Mouse (Mus musculus) stomach, postnatal 0 days (tissue): ENCODE results near the gene Ptprn. TPM values are rescaled to one million over a fixed set of nuclear protein-coding genes. Genes with fewer than 3 reads are reported as not detected.
A peak's percentile ranks its signal among the peaks of the same experiment; 100 is the strongest.
"Not testable (repeated sequence)": the region's sequence is repeated elsewhere in the genome, so short reads cannot be mapped to it uniquely, and the experiment has no call there.

Experiments used
- ATAC-seq: fragments of 200-750 bp; cut with Nextera tagmentation; 2 replicates; pipeline ENCODE4 v1.8.0; 2017; ENCODE audit not compliant: low FRiP score, low TSS enrichment
- DNase-seq: peaks from one replicate; pipeline ENCODE4 v3.0.0-alpha.2; 2016; ENCODE audit warnings: low spot score
- H3K27ac ChIP-seq: fragments of 300-500 bp; sonication (generic); replicated peaks from 2 replicates; pipeline ENCODE4 v1.5.1; 2014; ENCODE audit warnings: mild to moderate bottlenecking, control low read depth
- H3K27me3 ChIP-seq: fragments of 300-500 bp; sonication (generic); 2 replicates; pipeline ENCODE4 v1.6.1; 2014; ENCODE audit warnings: low read length; ENCODE audit not compliant: control insufficient read depth, insufficient read depth
- H3K36me3 ChIP-seq: fragments of 300-500 bp; sonication (generic); 2 replicates; pipeline ENCODE4 v1.6.1; 2014; ENCODE audit warnings: low read length, mixed read lengths; ENCODE audit not compliant: control insufficient read depth, insufficient read depth
- H3K4me1 ChIP-seq: fragments of 300-500 bp; sonication (generic); replicated peaks from 2 replicates; pipeline ENCODE4 v1.6.1; 2014; ENCODE audit warnings: antibody characterized with exemption; ENCODE audit not compliant: control insufficient read depth, insufficient read depth
- H3K4me2 ChIP-seq: fragments of 300-500 bp; sonication (generic); replicated peaks from 2 replicates; pipeline ENCODE4 v1.6.1; 2014; ENCODE audit warnings: low read depth, mild to moderate bottlenecking, control low read depth, moderate library complexity
- H3K4me3 ChIP-seq: fragments of 300-500 bp; sonication (generic); 2 replicates; pipeline ENCODE4 v1.5.1; 2014; ENCODE audit warnings: low read depth, low read length, control low read depth
- H3K9ac ChIP-seq: fragments of 300-500 bp; sonication (generic); 2 replicates; pipeline ENCODE4 v1.6.1; 2014; ENCODE audit warnings: mild to moderate bottlenecking, low read length, control low read depth, mixed read lengths
- H3K9me3 ChIP-seq: fragments of 300-500 bp; sonication (generic); 2 replicates; pipeline ENCODE4 v1.6.1; 2016; ENCODE audit warnings: low read length; ENCODE audit not compliant: control insufficient read depth
- CTCF ChIP-seq: IDR thresholded peaks from 2 replicates; pipeline ENCODE4 v1.5.1; 2016; ENCODE audit warnings: antibody characterized with exemption, low read depth, mild to moderate bottlenecking, moderate library complexity
- EP300 ChIP-seq: optimal IDR thresholded peaks from 2 replicates; pipeline ENCODE3; 2016; ENCODE audit warnings: antibody characterized with exemption
- WGBS: fragments of 180-500 bp; shearing (Covaris S2); extraction: QIAGEN DNeasy Blood & Tissue Kit; methylation state at CpG from one replicate; pipeline ENCODE4 v1.1.7; 2014; 5-methylcytosine and 5-hydroxymethylcytosine counted together
- polyA plus RNA-seq: library from polyadenylated mRNA; unstranded; fragments of >200 nt; fragmentation: Nextera tagmentation; extraction: Ambion mirVana; gene quantifications from 2 replicates; pipeline ENCODE4 v1.2.1, GENCODE M21; 2015

Gene Ptprn
- polyA plus RNA-seq, 1 experiment from 2014 or later = 2.5 TPM

DNA sequence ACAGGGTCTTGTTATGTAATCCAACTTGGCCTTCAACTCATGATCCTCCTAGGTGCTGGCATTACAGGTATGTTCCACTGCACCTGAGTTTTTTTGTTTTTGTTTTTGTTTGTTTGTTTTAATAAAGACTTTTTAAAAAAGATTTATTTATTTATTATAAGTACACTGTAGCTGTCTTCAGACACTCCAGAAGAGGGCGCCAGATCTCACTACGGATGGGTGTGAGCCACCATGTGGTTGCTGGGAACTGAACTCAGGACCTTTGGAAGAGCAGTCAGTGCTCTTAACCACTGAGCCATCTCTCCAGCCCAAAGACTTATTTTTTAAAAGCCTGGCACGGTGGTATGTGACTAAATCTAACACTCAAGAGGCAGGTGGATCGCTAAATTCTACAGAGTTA lies 31.8 kb downstream of the Ptprn start:
- H3K4me2 ChIP-seq, H3K36me3 ChIP-seq, H3K9ac ChIP-seq, H3K4me3 ChIP-seq, ATAC-seq, H3K9me3 ChIP-seq, H3K27ac ChIP-seq, H3K4me1 ChIP-seq, H3K27me3 ChIP-seq, DNase-seq: not testable (repeated sequence)
- peak; percentile 30 for TF ChIP-seq CTCF
- WGBS = 78% methylated on average over 4 of the region's 4 CpGs

DNA sequence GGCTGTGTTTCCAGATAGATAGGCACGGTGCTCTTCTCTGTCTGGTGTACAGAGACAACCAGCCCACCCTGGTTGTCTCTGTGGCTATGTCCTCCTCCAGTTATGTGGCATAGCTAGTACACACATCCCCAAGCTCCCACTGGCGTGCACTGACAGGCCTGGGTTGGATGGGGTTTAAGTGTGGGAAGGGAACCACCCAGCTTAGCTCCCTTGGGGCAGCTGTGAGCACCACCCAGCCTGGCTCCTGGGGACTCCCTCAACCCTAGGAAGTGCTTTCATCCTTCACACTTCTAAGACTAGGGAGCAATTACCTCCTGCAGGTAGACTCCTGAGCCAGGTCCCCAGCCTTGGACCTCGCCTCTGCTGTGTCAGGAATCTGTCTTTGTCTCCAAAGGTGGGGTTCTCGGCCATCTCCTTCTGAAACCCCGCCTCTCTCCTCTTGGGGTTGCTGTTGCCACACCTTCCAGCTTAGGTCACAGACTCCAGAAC lies 32.6 kb downstream of the Ptprn start, which contains the start of gene A630095N17Rik:
A630095N17Rik (minus strand) TSS at position 439 of the 489 bp plus-strand sequence.
- Histone ChIP-seq H3K9me3 (no peaks in the 10 kb centered on the region), H3K27me3 (no peaks in the 10 kb centered on the region), H3K9ac (no peak within 1 kb of the TSS), H3K4me3 (no peak within 1 kb of the TSS), H3K36me3 (no peaks in the 10 kb centered on the region), H3K4me2 (no peak within 1 kb of the TSS), H3K27ac (peak within 1 kb of the TSS; percentile 70), H3K4me1 (no peaks in the 10 kb centered on the region)
- no peak for ATAC-seq
- TF ChIP-seq EP300 (no peak), CTCF (no peak)
- DNase-seq = no peak
- WGBS = 60% methylated on average over 5 of the region's 5 CpGs

DNA sequence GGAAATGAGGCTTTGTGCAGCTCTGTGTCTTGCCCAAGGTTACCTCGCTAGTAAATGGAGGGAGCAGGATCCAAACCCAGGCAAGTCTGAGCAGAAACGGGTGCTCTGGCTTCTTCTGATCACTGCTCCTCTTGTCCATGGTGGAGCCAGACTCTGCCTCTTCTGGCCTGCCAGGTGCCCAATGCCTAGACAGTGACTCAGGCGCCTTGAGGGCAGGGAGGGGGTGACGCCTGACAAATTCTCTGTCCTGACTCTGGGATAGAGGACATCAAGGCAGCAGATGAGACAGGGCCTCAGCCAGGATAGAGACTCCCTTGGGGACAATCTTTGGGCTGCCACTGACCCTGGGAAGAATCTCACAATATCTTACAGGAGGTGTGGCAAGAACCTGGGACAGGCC lies 33.1 kb downstream of the Ptprn start:
- no peak overlapping the region for H3K4me3 ChIP-seq
- no peak overlapping the region for H3K4me2 ChIP-seq
- H3K9ac ChIP-seq = no peak overlapping the region
- no peaks in the 10 kb centered on the region for H3K4me1 ChIP-seq
- TF ChIP-seq CTCF (no peak), EP300 (no peak)
- ATAC-seq (no peak), DNase-seq (no peak)
- no peaks in the 10 kb centered on the region for H3K9me3 ChIP-seq
- peak overlapping the region; percentile 70 for H3K27ac ChIP-seq
- no peaks in the 10 kb centered on the region for H3K27me3 ChIP-seq
- WGBS = 74% methylated on average over 4 of the region's 4 CpGs
- no peaks in the 10 kb centered on the region for H3K36me3 ChIP-seq

DNA sequence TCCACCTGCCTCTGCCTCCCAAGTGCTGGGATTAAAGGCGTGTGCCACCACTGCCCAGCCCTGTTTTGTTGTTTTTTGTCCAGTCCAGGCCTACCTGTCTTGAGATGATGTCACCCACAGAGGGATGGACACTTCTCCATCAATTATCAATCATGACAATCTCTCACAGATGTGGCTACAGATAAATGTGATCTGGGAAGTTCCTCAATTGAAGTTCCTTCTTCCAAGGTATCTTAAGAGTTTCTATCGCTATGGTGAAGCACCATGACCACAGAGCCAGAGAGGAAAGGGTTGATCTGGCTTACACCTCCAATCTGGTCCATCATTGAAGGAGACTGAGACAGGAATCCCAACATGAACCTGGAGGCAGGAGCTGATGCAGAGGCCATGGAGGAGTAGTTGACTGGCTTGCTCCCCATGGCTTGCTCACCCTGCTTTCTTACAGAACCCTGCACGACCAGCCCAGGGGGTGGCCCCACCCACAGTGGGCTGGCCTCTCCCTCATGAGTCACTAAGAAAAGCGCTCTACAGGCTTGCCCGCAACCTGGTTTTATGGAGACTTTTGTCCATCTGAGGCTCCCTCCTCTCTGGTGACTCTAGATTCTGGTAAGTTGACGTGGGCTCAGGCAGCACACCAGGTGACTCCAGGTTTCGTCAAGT lies 33.8 kb downstream of the Ptprn start:
- Histone ChIP-seq H3K4me1 (no peaks in the 10 kb centered on the region), H3K4me2 (no peak overlapping the region), H3K9me3 (no peaks in the 10 kb centered on the region), H3K27me3 (no peaks in the 10 kb centered on the region), H3K4me3 (no peak overlapping the region), H3K9ac (no peak overlapping the region), H3K27ac (peak overlapping the region; percentile 70), H3K36me3 (no peaks in the 10 kb centered on the region)
- TF ChIP-seq CTCF (no peak), EP300 (no peak)
- peak; percentile 78 for ATAC-seq
- peak; percentile 66 for DNase-seq
- 63% methylated on average over 7 of the region's 7 CpGs for WGBS

DNA sequence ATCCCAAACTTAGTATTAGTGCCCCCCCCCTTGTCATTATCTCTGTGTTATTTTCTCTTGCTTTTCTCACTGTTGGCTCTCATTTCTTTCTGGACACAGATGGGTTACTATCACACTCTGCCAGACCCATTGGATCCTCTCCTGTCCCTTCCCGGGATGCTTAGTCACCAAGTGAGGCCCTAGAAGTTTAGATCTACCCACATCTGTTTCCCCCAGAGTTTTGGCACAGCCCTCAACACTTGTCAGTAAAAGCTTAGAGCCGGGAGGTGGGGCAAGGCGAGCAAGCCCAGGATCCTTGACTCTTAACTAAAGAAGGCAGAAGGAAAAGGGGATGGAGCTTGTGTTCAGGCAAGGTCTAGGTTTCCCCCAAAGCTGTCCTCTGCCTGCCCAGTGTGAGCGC lies 35.1 kb downstream of the Ptprn start:
- H3K4me1 ChIP-seq = no peaks in the 10 kb centered on the region
- H3K27me3 ChIP-seq = no peaks in the 10 kb centered on the region
- no peaks in the 10 kb centered on the region for H3K36me3 ChIP-seq
- TF ChIP-seq EP300 (no peak), CTCF (no peak)
- H3K4me3 ChIP-seq = no peak overlapping the region
- WGBS = 58% methylated on average over 4 of the region's 4 CpGs
- no peak overlapping the region for H3K27ac ChIP-seq
- ATAC-seq (no peak), DNase-seq (no peak)
- no peak overlapping the region for H3K9ac ChIP-seq
- H3K4me2 ChIP-seq = no peak overlapping the region
- no peaks in the 10 kb centered on the region for H3K9me3 ChIP-seq

DNA sequence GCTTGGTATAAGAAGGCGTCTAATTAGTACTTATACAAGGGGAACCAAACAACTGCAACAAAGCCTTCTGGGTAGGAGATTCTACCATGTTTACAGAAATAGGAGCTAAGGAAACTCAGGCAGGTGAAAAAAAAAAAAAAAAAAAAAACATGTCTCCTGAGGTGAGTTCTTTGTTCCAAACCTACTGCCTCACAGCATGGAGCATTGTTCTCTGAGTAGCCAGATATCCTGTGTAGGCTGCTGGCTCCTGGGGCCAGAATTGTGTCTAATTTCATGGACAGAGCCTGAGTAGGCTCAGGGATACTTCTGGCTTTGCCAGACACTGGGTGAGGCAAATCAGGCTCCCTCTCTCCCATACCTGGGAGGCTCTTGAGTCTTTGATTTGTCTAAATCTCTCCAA lies 36.6 kb downstream of the Ptprn start:
- ATAC-seq (no peak), DNase-seq (no peak)
- TF ChIP-seq EP300 = no peak
- TF ChIP-seq CTCF = no peak
- Histone ChIP-seq H3K27me3 (no peaks in the 10 kb centered on the region), H3K4me1 (no peaks in the 10 kb centered on the region), H3K4me2 (no peak overlapping the region), H3K4me3 (no peak overlapping the region), H3K9ac (no peak overlapping the region), H3K36me3 (no peaks in the 10 kb centered on the region), H3K27ac (no peak overlapping the region), H3K9me3 (no peaks in the 10 kb centered on the region)
- WGBS = 73% methylated on average over 1 of the region's 1 CpGs
